Mouse (Mus musculus) left cerebral cortex, postnatal 10 days (tissue): ENCODE data around the gene Surf6. TPM values are rescaled to one million over a fixed set of nuclear protein-coding genes. Genes with fewer than 3 reads are reported as not detected.
"Not testable (repeated sequence)": the region's sequence is repeated elsewhere in the genome, so short reads cannot be mapped to it uniquely, and the experiment has no call there.

ENCODE experiments used
- DNase-seq, 2 experiments: peaks; one replicate each; pipeline ENCODE4 v3.0.0; 2021 to 2022; ENCODE audit warnings: low spot score in 2 of 2, mixed read lengths in 1 of 2; ENCODE audit errors: extremely low spot score in 1 of 2
- intact Hi-C: fragments of 180-260 bp; cut with DNase I; formaldehyde crosslinking; loops from one replicate; pipeline ENCODE4 v1.15.1; 2025
- total RNA-seq, 2 experiments: library from RNA; stranded (reverse); gene quantifications; 2 replicates each; pipeline ENCODE4 v1.2.3; 2021

Gene Surf6
- total RNA-seq, 2 experiments from 2014 or later: 30.9 to 32.0 TPM

- intact Hi-C loops: no loop called here
- DNase-seq: peak; percentile 86 to 89
Observed at GRCm38 (mm10) chr2:26915927-26916728, 13.4 kb upstream of the Surf6 start, which contains the start of the genes Surf2 and Surf1. TSS of gene Surf2 (plus strand) at chr2:26916367. TSS of gene Surf1 (minus strand) at chr2:26916530.

- intact Hi-C loops: no loop called here
- DNase-seq: no peak
Observed at GRCm38 (mm10) chr2:26914148-26914941, 11.7 kb upstream of the Surf6 start.

- intact Hi-C loops: no loop called here
- DNase-seq: no peak
Observed at GRCm38 (mm10) chr2:26913416-26914147, 10.9 kb upstream of the Surf6 start.

GRCm38 (mm10) chr2:26912253-26912770 is 9.6 kb upstream of the Surf6 start:
- no peak for DNase-seq
- intact Hi-C loops: no loop called here

- intact Hi-C loops: no loop called here
- DNase-seq: peak in 1 of 2 experiments; percentile 85
Observed at GRCm38 (mm10) chr2:26910994-26911765, 8.5 kb upstream of the Surf6 start.

GRCm38 (mm10) chr2:26910124-26910993 is 7.7 kb upstream of the Surf6 start, which contains the start of the genes Med22 and Rpl7a:
TSS of gene Med22 (minus strand) at chr2:26910677.
TSS of gene Rpl7a (plus strand) at chr2:26910764.
- intact Hi-C loops: no loop called here
- DNase-seq: peak; percentile 99 to 100

- intact Hi-C loops: loop anchor here (10.0 kb wide), 1 partner anchor 465 kb away; the partner anchor contains the start of gene Sec16a
- no peak for DNase-seq
Observed at GRCm38 (mm10) chr2:26909387-26909784, 6.7 kb upstream of the Surf6 start.

GRCm38 (mm10) chr2:26908710-26909386 is 6.2 kb upstream of the Surf6 start:
- no peak for DNase-seq
- intact Hi-C loops: loop anchor here (10.0 kb wide), 1 partner anchor 464 kb away; the partner anchor contains the start of gene Sec16a

GRCm38 (mm10) chr2:26907109-26907508 is 4.4 kb upstream of the Surf6 start:
- no peak for DNase-seq
- intact Hi-C loops: loop anchor here (10.0 kb wide), 1 partner anchor 462 kb away; the partner anchor contains the start of gene Sec16a

GRCm38 (mm10) chr2:26906431-26906830 is 3.8 kb upstream of the Surf6 start:
- DNase-seq: no peak

GRCm38 (mm10) chr2:26905936-26906335 is 3.3 kb upstream of the Surf6 start:
- no peak for DNase-seq
- intact Hi-C loops: loop anchor here (10.0 kb wide), 1 partner anchor 461 kb away; the partner anchor contains the start of gene Sec16a

More at GRCm38 (mm10) chr2:26906431-26906830, 3.8 kb upstream of the Surf6 start:
- intact Hi-C loops: loop anchor here (10.0 kb wide), 1 partner anchor 462 kb away; the partner anchor contains the start of gene Sec16a

- no peak for DNase-seq
- intact Hi-C loops: loop anchor here (5.0 to 10.0 kb wide), 2 partner anchors 261 to 459 kb away; partner anchors contain the start of gene Sec16a
Observed at GRCm38 (mm10) chr2:26903311-26903710, 632 bp upstream of the Surf6 start.

- intact Hi-C loops: loop anchor here (5.0 to 10.0 kb wide), 2 partner anchors 260 to 457 kb away; partner anchors contain the start of gene Sec16a
- no peak for DNase-seq
Observed at GRCm38 (mm10) chr2:26901834-26902400, 762 bp downstream of the Surf6 start.

GRCm38 (mm10) chr2:26900731-26901130 is 1.9 kb downstream of the Surf6 start:
- DNase-seq: no peak
- intact Hi-C loops: loop anchor here (5.0 to 10.0 kb wide), 2 partner anchors 258 to 456 kb away; partner anchors contain the start of gene Sec16a

- intact Hi-C loops: no loop called here
- no peak for DNase-seq
Observed at GRCm38 (mm10) chr2:26895898-26896297, 6.8 kb downstream of the Surf6 start.

GRCm38 (mm10) chr2:26886170-26886569 is 16.5 kb downstream of the Surf6 start:
- intact Hi-C loops, DNase-seq: not testable (repeated sequence)
